Mouse (Mus musculus) layer of hippocampus, adult 9-11 months (tissue): Measurements from ENCODE around the gene Parp4.
A peak's percentile ranks its signal among the peaks of the same experiment; 100 is the strongest.

Experiments used
- DNase-seq: peaks from one replicate; pipeline ENCODE4 v3.0.0; 2022

Gene Parp4

GRCm38 (mm10) chr14:56617470-56617869 is 42.1 kb downstream of the Parp4 start:
- DNase-seq: no peak

- DNase-seq: no peak
These were observed 45.0 kb downstream of the Parp4 start for GRCm38 (mm10) chr14:56620425-56620824.

DNA sequence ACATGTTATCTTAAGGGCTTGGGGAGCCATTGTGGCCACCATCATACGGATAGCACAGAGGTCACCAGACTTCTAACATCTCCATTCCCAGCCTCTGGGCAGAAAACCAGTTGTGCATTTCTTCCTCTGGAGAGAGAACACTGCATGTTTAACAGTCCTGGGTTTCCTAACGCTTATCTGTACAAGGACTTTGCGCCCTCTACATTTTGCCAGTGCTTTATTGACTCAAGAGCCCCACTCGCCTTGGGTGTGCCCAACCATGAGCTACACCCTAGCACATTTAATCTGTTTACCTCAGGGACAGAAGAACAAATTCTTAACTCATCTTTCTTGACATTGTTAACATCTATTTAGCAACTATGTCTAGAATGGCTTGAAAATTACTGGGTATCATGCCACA is 50.8 kb downstream of the Parp4 start:
- DNase-seq: no peak

DNA sequence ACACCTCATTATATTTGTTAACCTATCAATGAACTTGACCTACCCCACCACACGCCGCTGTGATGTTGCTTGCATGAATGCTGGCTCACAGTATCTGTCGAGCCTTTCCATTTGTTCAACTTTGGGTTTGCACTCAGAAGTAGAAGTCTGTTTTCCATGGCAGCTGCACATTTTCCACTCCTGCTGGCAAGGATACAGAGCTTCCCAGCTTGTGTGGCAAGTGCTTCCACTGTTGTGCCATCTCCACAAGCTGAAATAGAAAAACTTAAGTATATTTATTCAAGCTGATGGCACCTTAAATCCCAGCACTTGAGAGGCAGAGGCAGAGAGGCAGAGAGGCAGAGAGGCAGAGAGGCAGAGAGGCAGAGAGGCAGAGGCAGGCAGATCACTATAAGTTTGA is 52.9 kb downstream of the Parp4 start:
- DNase-seq: peak; percentile 55

- no peak for DNase-seq
These were observed 55.7 kb downstream of the Parp4 start for GRCm38 (mm10) chr14:56631109-56631508.

DNA sequence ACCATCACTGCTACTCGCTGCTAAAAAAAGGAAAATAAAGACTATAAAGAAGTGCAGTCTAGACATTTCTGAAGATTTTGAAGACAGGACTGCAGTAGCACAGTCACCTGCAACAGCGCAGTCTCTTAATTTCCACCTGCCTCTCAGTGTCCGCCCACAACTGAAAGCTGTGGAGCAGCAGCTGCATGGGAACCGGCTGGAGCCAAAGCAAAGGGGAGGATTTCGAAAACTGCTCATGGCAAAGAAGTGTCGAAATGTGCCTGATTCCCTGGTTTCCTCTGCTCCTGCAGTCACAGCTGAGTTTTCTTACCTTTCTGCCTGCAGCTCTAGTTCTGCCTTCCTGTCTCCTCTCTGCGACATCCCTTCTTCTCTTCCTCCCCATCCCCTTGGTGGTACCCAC is 71.8 kb downstream of the Parp4 start:
- DNase-seq: no peak

DNA sequence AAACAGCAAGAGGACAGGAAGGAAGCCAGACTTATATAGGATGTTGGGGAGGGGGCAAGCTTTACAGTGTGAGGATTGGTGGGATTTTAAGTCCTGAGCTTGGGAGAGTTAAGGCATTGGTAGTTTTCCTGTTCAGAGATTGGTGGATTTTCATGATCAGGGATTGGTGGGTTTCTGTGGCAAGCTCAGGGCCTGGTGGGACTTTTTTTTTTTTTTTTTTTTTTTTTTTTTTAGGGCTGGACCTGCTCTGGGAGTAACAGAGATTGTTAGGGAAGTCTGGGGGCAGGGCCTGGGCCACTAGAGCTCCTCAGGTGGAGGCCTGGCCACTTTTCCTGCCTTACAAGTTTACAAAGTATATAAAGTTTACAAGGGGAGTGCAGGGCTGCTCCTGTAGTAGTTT is 74.0 kb downstream of the Parp4 start:
- DNase-seq: no peak

- DNase-seq: peak; percentile 47
These were observed 90.2 kb downstream of the Parp4 start for GRCm38 (mm10) chr14:56665651-56666050.

DNA sequence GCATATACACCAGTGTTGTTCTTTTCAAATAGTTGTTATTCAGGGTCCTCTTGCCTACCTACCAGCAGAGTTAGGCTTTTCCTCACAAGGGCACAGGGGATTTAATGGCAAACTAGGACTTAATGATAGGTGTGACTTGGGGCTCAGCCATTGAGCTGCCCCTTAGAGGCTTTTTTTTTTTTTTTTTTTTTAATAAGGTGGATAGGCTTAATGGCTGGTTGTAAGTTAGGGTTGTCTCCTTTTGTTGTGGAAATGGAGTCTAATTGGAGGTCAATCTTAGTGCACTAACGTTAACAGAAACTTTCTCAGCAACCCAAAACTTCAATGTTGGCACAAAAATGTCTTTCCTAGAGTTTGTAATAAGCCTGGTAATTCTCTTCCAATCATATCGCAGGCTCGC is 91.5 kb downstream of the Parp4 start:
- no peak for DNase-seq

DNA sequence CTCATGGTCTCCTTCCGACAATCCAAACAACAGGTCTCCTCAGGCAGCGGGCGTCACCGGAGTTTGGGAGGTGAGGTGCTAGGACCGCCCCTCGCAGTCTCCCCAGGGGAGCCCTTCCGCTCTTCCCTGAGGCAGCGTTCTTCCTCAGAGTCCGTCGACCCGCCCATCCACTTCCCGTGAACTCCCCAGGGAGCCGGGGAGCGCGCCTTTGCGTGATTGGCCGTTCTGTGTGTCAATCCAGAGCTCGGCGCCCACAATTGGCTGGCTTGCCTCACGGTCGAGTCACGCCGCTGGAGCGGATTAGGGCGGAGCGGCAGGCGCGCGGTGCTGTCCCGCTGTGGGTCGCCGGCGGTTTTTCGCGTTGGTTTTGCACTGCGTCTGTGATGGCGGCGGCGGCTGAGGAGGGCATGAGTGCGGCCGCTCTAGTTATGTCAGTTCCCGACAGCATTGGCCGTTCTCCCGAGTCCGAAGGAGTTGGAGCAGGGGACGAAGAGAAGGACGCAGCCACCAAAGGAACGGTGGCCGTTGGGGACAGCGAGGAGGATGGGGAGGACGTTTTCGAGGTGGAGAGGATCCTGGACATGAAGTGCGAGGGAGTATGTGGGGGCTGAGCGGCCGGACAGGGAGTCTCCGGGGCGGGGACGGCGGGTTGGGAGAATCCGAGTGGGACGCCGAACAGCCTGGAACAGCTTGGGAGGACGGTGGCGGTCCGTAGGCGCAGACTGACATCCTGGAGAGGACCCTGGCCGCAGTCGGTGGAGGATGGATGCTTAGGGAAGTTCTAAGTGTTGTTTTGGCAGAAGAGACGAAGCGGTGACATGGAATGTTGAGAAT is 92.8 kb downstream of the Parp4 start, which contains the start of gene Mphosph8:
Gene Mphosph8 (plus strand): TSS at position 280 of the 834 bp plus-strand sequence.
- peak; percentile 99 for DNase-seq

DNA sequence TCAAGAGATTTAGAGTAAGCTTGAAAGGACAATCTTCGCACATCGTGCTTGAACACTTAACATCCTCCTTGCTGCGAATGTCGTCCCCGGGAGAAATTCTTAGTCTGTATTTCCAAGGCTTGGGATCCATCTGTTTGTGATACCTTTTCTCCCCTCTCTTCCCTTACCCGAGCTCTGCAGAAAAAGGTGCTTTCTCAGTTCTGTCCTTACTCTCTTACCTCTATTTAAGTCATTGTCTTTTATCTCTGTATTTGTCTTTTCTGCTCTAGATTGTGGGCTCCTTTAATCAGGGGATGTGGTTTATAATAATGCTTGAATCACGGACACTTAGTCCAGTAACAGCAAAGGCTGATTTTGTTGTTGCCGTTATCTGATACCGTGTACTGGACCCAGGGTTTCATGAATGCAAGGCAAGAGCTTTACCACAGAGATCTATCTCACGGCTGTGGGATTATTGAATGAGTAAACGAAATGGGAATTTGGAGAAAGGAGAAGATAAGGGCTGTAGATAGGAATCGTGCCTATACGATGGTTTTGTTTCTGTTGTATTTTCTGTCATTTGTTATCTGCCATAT is 93.7 kb downstream of the Parp4 start:
- no peak for DNase-seq

DNA sequence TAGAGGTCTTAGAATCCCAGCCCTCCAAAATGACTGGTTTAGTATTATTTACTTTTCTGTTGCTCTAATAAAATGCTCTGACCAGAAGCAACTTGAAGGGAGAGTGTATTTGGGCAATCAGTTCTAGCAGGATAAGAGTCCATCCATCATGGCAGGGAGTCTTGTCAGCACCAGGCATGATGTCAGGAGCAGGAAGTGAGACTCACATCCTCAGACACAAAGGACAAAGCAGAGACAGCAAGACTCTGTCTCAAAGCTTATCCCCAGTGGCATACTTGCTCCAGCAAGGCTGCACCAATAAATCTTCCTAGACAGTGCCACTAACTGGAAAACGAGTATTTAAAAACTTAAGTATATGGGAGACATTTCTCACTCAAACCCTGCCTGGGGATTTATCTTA is 110.0 kb downstream of the Parp4 start:
- no peak for DNase-seq

GRCm38 (mm10) chr14:56689116-56689515 is 113.7 kb downstream of the Parp4 start:
- no peak for DNase-seq

DNA sequence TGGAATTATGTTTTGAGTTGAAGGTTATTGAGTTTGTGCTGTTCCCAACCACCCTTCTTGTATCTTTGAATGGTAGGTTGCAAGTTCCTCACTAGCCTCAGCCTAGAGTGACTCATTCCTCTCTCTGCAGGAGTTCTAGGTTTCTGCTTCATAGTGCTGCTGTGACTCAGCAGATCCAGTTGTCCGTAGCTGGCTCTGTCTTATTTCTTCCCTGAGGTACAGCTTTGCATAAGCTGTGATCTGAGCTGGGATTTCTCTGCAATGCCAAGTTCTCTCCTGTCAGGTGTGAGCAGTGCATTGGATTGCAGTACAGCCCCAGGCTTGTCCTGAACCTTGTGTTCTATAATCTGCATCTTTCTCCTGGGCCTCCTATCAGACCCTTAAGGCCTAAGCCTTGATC is 114.3 kb downstream of the Parp4 start:
- no peak for DNase-seq

- no peak for DNase-seq
These were observed 120.1 kb downstream of the Parp4 start for GRCm38 (mm10) chr14:56695495-56695894.

DNA sequence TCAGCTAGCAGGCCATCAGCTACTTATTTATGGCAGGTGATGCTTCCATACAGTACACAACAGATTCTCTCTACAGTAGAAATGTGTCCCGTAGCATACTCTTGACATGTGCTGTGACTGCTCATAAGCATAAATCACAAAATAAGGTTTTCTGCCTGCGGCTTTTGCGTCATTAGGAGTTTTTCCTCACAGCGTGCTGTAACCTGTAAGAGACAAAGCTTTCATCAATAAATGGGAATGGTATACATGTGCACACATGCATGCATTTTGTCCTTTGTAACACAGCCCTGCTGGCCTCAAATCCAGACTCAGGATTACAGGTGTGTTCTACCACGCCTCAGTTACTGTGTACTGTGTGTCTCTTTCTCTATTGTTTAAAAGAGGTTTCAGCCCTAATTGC is 122.4 kb downstream of the Parp4 start:
- DNase-seq: no peak

DNA sequence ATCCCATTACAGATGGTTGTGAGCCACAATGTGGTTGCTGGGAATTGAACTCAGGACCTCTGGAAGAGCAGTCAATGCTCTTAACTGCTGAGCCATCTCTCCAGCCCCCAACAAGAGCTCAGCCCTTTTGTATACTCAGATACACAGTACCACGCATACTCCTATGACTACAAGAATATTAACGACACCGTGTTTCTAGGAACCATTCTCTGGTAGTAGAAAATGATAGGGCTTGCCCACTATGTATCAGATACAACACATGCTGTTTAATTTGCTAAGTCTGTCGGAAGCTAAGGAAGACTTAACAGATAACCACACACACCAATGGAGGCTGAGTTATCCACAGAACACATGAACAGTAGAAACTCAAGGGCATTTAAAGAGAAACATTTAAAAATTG is 127.2 kb downstream of the Parp4 start:
- no peak for DNase-seq

DNA sequence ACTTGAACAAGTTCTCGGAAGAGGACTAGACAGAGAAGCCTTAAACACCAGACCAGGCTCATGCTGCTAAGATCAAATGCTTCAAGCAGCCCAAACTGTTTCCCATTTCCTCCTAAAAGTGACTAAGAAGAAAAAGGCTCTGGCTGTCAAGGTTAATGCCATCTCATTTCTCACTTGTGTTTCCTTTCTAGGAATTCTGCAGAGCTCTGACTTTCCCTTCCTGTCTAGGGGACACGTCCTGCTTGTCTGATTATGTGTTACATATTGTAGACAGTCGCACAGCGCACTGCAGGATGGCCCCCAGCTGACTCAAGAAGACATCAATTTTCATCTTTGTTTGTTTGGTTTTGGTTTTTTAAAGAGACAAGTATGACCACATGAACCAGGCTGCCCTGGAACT is 130.3 kb downstream of the Parp4 start:
- no peak for DNase-seq
